Mouse (Mus musculus) cortical plate, adult 2 months (tissue): ENCODE data around the gene Trp53.

Experiments used
- CTCF ChIP-seq: fragments of 200-500 bp; IDR thresholded peaks from 2 replicates; pipeline ENCODE4 v1.5.1; 2011; ENCODE audit warnings: mild to moderate bottlenecking, control low read depth, low read length; ENCODE audit not compliant: insufficient read depth; ENCODE audit errors: extremely low read depth
- POLR2A ChIP-seq: fragments of 200-500 bp; IDR thresholded peaks from 2 replicates; pipeline ENCODE4 v1.6.1; 2011; ENCODE audit warnings: mild to moderate bottlenecking, low read length, control low read depth; ENCODE audit not compliant: insufficient read depth; ENCODE audit errors: extremely low read depth

- TF ChIP-seq CTCF = no peak
- TF ChIP-seq POLR2A = no peak
These were observed 37.6 kb downstream of the Trp53 start, which contains the start of gene Shbg for GRCm38 (mm10) chr11:69617805-69618204.
